Mouse (Mus musculus) liver, postnatal 0 days (tissue): ENCODE results near the gene Ube4b. TPM values are rescaled to one million over a fixed set of nuclear protein-coding genes. Genes with fewer than 3 reads are reported as not detected.
"Not testable (repeated sequence)": the region's sequence is repeated elsewhere in the genome, so short reads cannot be mapped to it uniquely, and the experiment has no call there.

Source experiments
- ATAC-seq: fragments of 200-750 bp; cut with Nextera tagmentation; 2 replicates; pipeline ENCODE4 v1.8.0; 2017; ENCODE audit warnings: mild to moderate bottlenecking, moderate library complexity
- DNase-seq: peaks from one replicate; pipeline ENCODE4 v3.0.0-alpha.2; 2016
- H3K27ac ChIP-seq: fragments of 300-500 bp; sonication (generic); 2 replicates; pipeline ENCODE4 v1.5.1; 2014; ENCODE audit warnings: antibody characterized with exemption, moderate library complexity, mild to moderate bottlenecking, low read depth
- H3K27me3 ChIP-seq: fragments of 300-500 bp; sonication (generic); 2 replicates; pipeline ENCODE4 v1.6.1; 2014; ENCODE audit warnings: low read length, control low read depth, mixed read lengths; ENCODE audit not compliant: insufficient read depth
- H3K36me3 ChIP-seq: fragments of 300-500 bp; sonication (generic); replicated peaks from 2 replicates; pipeline ENCODE4 v1.6.1; 2014; ENCODE audit warnings: mild to moderate bottlenecking, control low read depth, low read length, moderate library complexity, mixed read lengths; ENCODE audit not compliant: insufficient read depth
- H3K4me1 ChIP-seq: fragments of 300-500 bp; sonication (generic); 2 replicates; pipeline ENCODE4 v1.6.1; 2014; ENCODE audit warnings: antibody characterized with exemption, mild to moderate bottlenecking, control low read depth; ENCODE audit not compliant: insufficient read depth
- H3K4me2 ChIP-seq: fragments of 300-500 bp; sonication (generic); 2 replicates; pipeline ENCODE4 v1.6.1; 2014; ENCODE audit warnings: low read depth, mild to moderate bottlenecking, low read length, moderate library complexity, mixed read lengths
- H3K4me3 ChIP-seq: fragments of 300-500 bp; sonication (generic); 2 replicates; pipeline ENCODE4 v1.5.1; 2014; ENCODE audit warnings: low read depth, low read length
- H3K9ac ChIP-seq: fragments of 300-500 bp; sonication (generic); replicated peaks from 2 replicates; pipeline ENCODE4 v1.6.1; 2014; ENCODE audit warnings: mild to moderate bottlenecking, moderate library complexity
- H3K9me3 ChIP-seq: fragments of 300-500 bp; sonication (generic); 2 replicates; pipeline ENCODE4 v1.6.1; 2016; ENCODE audit warnings: mild to moderate bottlenecking, control low read depth, low read length, mixed read lengths
- CTCF ChIP-seq: sonication (generic); IDR thresholded peaks from 2 replicates; pipeline ENCODE4 v1.5.1; 2016; ENCODE audit warnings: antibody characterized with exemption, low read depth
- EP300 ChIP-seq: IDR thresholded peaks from 2 replicates; pipeline ENCODE4 v1.6.1; 2016; ENCODE audit warnings: antibody characterized with exemption, low read depth, mild to moderate bottlenecking
- WGBS: fragments of 180-500 bp; shearing (Covaris S2); extraction: QIAGEN DNeasy Blood & Tissue Kit; methylation state at CpG from one replicate; pipeline ENCODE4 v1.1.7; 2014; ENCODE audit not compliant: insufficient replicate concordance; 5-methylcytosine and 5-hydroxymethylcytosine counted together
- polyA plus RNA-seq: library from polyadenylated mRNA; unstranded; fragments of >200 nt; fragmentation: Nextera tagmentation; extraction: Ambion mirVana; gene quantifications from 2 replicates; pipeline ENCODE4 v1.2.1, GENCODE M21; 2015

Ube4b gene
- polyA plus RNA-seq, 1 experiment from 2014 or later = 11.9 TPM

GRCm38 (mm10) chr4:149461579-149462304 lies 35.2 kb upstream of the Ube4b start:
- DNase-seq (no peak), ATAC-seq (no peak)
- no peak for TF ChIP-seq CTCF
- no peak for TF ChIP-seq EP300
- no peak overlapping the region for H3K27ac ChIP-seq
- no peaks in the 10 kb centered on the region for H3K9me3 ChIP-seq
- no peaks in the 10 kb centered on the region for H3K27me3 ChIP-seq
- H3K36me3 ChIP-seq = no peaks in the 10 kb centered on the region
- H3K9ac ChIP-seq = no peak overlapping the region
- H3K4me2 ChIP-seq = no peak overlapping the region
- 0 out of 2 replicates have a peak, but pooled peaks cover 2% of the 10 kb centered on the region for H3K4me1 ChIP-seq
- no peak overlapping the region for H3K4me3 ChIP-seq
- 32% methylated on average over 5 of the region's 7 CpGs for WGBS

DNA sequence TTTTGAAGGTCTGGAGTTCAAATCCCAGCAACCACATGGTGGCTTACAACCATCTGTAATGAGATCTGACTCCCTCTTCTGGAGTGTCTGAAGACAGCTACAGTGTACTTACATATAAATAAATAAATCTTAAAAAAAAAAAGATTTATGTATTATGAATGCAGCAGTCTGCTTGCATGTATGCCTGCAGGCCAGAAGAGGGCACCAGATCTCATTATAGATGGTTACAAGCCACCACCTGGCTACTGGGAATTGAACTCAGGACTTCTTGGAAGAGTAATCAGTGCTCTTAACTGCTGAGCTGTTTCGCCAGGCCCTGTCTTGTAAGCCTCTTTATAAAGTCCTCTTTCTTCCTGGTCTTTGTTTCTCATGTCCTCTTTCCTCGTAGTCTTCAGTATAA lies 33.9 kb upstream of the Ube4b start:
- H3K9ac ChIP-seq, H3K4me3 ChIP-seq, H3K27me3 ChIP-seq, DNase-seq, H3K4me2 ChIP-seq, H3K36me3 ChIP-seq, H3K27ac ChIP-seq, H3K4me1 ChIP-seq, ATAC-seq, H3K9me3 ChIP-seq: not testable (repeated sequence)
- TF ChIP-seq CTCF = peak; percentile 42
- WGBS = 79% methylated on average over 2 of the region's 2 CpGs

DNA sequence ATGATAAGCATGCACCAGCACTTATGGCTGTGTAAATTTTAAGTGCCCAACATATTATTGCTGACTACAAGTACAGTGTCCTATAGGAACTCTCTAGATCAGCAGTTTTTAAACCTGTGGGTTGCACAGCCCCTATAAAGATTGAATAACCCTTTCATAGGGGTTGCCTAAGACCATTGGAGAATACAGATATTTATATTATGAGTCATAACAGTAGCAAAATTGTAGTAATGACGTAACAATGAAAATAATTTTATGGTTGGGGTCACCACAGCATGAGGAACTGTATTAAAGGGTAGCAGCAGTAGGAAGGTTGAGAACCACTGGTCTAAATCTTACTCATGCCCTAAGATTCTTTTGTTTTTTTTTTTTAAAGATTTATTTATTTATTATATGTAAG lies 32.9 kb upstream of the Ube4b start:
- DNase-seq = no peak
- 74% methylated on average over 1 of the region's 1 CpGs for WGBS
- H3K36me3 ChIP-seq = no peaks in the 10 kb centered on the region
- H3K4me3 ChIP-seq = no peak overlapping the region
- H3K27me3 ChIP-seq = no peaks in the 10 kb centered on the region
- no peak overlapping the region for H3K9ac ChIP-seq
- no peak for TF ChIP-seq EP300
- TF ChIP-seq CTCF = no peak
- 0 out of 2 replicates have a peak, but pooled peaks cover 2% of the 10 kb centered on the region for H3K4me1 ChIP-seq
- no peak overlapping the region for H3K27ac ChIP-seq
- H3K4me2 ChIP-seq = no peak overlapping the region
- no peaks in the 10 kb centered on the region for H3K9me3 ChIP-seq
- no peak for ATAC-seq

DNA sequence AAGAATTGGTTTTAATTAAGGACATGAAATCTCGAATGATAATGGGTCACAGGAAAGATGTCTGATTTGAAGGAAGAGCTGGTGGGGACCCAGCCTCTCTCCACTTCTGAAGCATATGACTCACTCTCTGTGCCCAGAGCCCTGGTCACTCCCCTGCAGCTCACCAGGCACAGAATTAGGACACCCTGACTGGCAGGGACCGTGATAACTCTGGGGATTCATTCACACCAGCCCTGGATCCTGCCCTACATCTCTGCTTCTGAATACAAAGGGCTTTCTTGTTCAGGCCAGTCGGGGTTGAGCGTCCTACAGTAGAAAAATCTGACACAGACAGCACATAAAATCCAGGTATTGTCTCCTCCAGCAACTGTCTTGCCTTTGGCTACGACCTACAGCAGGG lies 32.0 kb upstream of the Ube4b start:
- no peak for TF ChIP-seq CTCF
- no peak for TF ChIP-seq EP300
- no peaks in the 10 kb centered on the region for H3K9me3 ChIP-seq

GRCm38 (mm10) chr4:149457831-149458430 lies 31.4 kb upstream of the Ube4b start:
- H3K9ac ChIP-seq = no peak overlapping the region
- ATAC-seq (no peak), DNase-seq (no peak)
- 66% methylated on average over 6 of the region's 6 CpGs for WGBS
- H3K4me1 ChIP-seq = 0 out of 2 replicates have a peak, but pooled peaks cover 2% of the 10 kb centered on the region
- TF ChIP-seq EP300 = no peak
- TF ChIP-seq CTCF = no peak
- H3K36me3 ChIP-seq = no peaks in the 10 kb centered on the region
- no peak overlapping the region for H3K4me2 ChIP-seq
- no peaks in the 10 kb centered on the region for H3K27me3 ChIP-seq
- H3K27ac ChIP-seq = no peak overlapping the region
- no peaks in the 10 kb centered on the region for H3K9me3 ChIP-seq
- no peak overlapping the region for H3K4me3 ChIP-seq

More for the DNA sequence above, 32.0 kb upstream of the Ube4b start:
- no peak overlapping the region for H3K27ac ChIP-seq
- no peaks in the 10 kb centered on the region for H3K36me3 ChIP-seq
- no peak for DNase-seq
- H3K4me1 ChIP-seq = 0 out of 2 replicates have a peak, but pooled peaks cover 2% of the 10 kb centered on the region
- 66% methylated on average over 5 of the region's 5 CpGs for WGBS
- H3K4me2 ChIP-seq = no peak overlapping the region
- no peak for ATAC-seq
- no peaks in the 10 kb centered on the region for H3K27me3 ChIP-seq
- H3K9ac ChIP-seq = no peak overlapping the region
- no peak overlapping the region for H3K4me3 ChIP-seq

DNA sequence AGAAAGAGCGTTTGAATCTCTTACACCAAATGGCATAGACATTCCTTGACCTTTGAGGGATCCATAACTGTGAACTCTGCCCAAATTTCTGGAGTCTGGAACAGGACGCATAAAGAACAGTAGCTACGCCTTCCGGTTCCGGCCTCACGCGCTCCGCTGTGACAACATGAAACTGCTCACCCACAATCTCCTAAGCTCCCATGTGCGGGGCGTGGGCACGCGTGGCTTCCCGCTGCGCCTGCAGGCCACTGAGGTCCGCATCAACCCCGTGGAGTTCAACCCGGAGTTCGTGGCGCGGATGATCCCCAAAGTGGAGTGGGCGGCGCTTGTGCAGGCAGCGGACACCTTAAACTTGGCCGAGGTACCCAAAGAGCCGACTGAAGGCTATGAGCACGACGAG lies 30.6 kb upstream of the Ube4b start:
- DNase-seq, H3K4me3 ChIP-seq, H3K9ac ChIP-seq, H3K9me3 ChIP-seq, H3K4me1 ChIP-seq, H3K27ac ChIP-seq, H3K27me3 ChIP-seq, H3K4me2 ChIP-seq, H3K36me3 ChIP-seq: not testable (repeated sequence)
- 0 out of 2 replicates have a peak, but pooled peaks have one; percentile 13 for ATAC-seq
- WGBS = 78% methylated on average over 27 of the region's 27 CpGs
